ENCODE assay signal across 16 mouse cellular contexts in the genomic region with DNA sequence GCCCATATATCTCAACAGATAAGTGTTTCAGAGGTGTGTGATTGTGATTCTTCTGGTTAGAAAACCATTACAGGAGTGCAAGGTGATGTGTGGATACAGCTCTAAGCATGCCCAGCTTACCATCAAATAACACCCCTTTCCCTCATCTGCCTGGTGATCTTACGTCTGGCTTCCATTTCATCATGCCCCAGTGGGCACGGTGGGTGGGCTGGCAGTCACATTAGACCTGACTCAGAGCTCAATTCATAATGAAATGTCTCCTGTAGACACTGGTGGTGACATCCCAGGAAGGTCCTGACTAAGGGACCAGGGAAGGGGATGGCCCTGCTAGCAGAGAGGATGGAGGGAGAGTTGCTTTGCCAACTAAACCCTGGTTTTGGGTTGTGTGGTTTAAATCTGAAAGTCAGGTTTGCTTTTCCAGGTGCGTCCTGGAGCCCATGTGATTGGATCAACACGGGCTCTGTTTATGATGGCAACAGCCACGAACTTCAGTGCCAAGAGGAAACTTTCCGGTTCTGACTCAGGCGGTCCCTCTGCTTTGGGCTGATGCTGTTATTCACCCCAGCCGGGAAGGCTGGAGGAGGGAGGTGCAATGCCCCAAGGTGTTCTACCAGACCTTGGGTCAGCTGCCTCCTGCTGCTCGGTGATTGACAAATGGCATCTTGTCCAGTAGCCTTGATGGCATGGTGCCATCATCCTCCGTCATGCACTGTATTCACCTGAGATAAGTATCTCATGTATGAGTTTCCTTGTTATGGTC.
"Had no signal": no experiment of that assay in that cellular context is flagged by ENCODE, and none has a peak within 500 bp of the region (broad histone marks: within the 10 kb centered on the region; RNA-seq: fewer than 3 reads in every experiment).

No protein-coding gene starts in this region.

- H3K9ac ChIP-seq: limb, embryonic 12.5 days; liver, embryonic 15.5 days; midbrain, embryonic 13.5 days; neural tube, embryonic 15.5 days had no signal

- H3K27ac ChIP-seq: left cerebral cortex, adult 2 months; limb, embryonic 12.5 days; liver, embryonic 15.5 days; midbrain, embryonic 13.5 days; neural tube, embryonic 15.5 days had no signal

- H3K9me3 ChIP-seq: limb, embryonic 12.5 days; liver, embryonic 15.5 days; midbrain, embryonic 13.5 days; neural tube, embryonic 15.5 days had no signal

- H3K27me3 ChIP-seq: liver, embryonic 15.5 days; midbrain, embryonic 13.5 days; neural tube, embryonic 15.5 days had no signal

- DNase-seq: kidney, postnatal 14 days; lung, adult 2 months; lung, postnatal 36 days; retina, postnatal 1 day; right cerebral cortex, postnatal 4 days; spleen, adult 18-20 months; thymus, adult 18-20 months; thymus, postnatal 14 days had no signal

- H3K4me3 ChIP-seq: left cerebral cortex, adult 2 months; limb, embryonic 12.5 days; liver, embryonic 15.5 days; midbrain, embryonic 13.5 days; myocyte; neural tube, embryonic 15.5 days had no signal

- H3K36me3 ChIP-seq: limb, embryonic 12.5 days; liver, embryonic 15.5 days; midbrain, embryonic 13.5 days; neural tube, embryonic 15.5 days had no signal

- H3K4me1 ChIP-seq: limb, embryonic 12.5 days; liver, embryonic 15.5 days; neural tube, embryonic 15.5 days had no signal

- H3K4me2 ChIP-seq: limb, embryonic 12.5 days; liver, embryonic 11.5 days; liver, embryonic 15.5 days; midbrain, embryonic 13.5 days; neural tube, embryonic 15.5 days had no signal

- ATAC-seq: lung, postnatal 0 days; midbrain, embryonic 13.5 days had no signal
